ENCODE assay signal across 18 mouse cellular contexts in genomic region chr1:40235597-40236249, GRCm38 (mm10). TPM values are rescaled to one million over a fixed set of nuclear protein-coding genes. Genes with fewer than 3 reads are reported as not detected.
A peak's percentile ranks its signal among the peaks of the same experiment; 100 is the strongest.
DNase-seq lines count a peak whose midpoint lies in the region; ATAC-seq and TF ChIP-seq lines count a peak whose summit lies in the region.
"Had no signal": no experiment of that assay in that cellular context is flagged by ENCODE, and none has a peak within 500 bp of the region (broad histone marks: within the 10 kb centered on the region; RNA-seq: fewer than 3 reads in every experiment).

No protein-coding gene starts in this region.

- TF ChIP-seq CTCF in kidney, postnatal 0 days (IDR thresholded peaks at IDR 0.05; ENCODE audit: low read depth) = no peak
- TF ChIP-seq CTCF in stomach, postnatal 0 days (IDR thresholded peaks at IDR 0.05; ENCODE audit: low read depth) = no peak

- H3K4me3 ChIP-seq in embryonic facial prominence, embryonic 13.5 days = no peak overlapping the region
- H3K4me3 ChIP-seq in embryonic facial prominence, embryonic 10.5 days = no peak overlapping the region
- H3K4me3 ChIP-seq in kidney, postnatal 0 days (replicated peaks; ENCODE audit: low read depth, low read length) = no peak overlapping the region
- H3K4me3 ChIP-seq in lung, embryonic 15.5 days = no peak overlapping the region
- no peak overlapping the region for H3K4me3 ChIP-seq in stomach, postnatal 0 days (ENCODE audit: low read depth, low read length)
- H3K4me3 ChIP-seq: midbrain, embryonic 10.5 days; neural tube, embryonic 12.5 days had no signal

- peaks cover 20% of the 10 kb centered on the region for H3K4me1 ChIP-seq in embryonic facial prominence, embryonic 13.5 days
- H3K4me1 ChIP-seq in embryonic facial prominence, embryonic 10.5 days = peaks cover 29% of the 10 kb centered on the region
- peaks cover 15% of the 10 kb centered on the region for H3K4me1 ChIP-seq in kidney, postnatal 0 days (replicated peaks; ENCODE audit: insufficient read depth, low read length)
- peaks cover 33% of the 10 kb centered on the region for H3K4me1 ChIP-seq in lung, embryonic 15.5 days
- peaks cover 2% of the 10 kb centered on the region; the same call in 1 of the 2 replicates for H3K4me1 ChIP-seq in stomach, postnatal 0 days (replicated peaks; ENCODE audit: control insufficient read depth, insufficient read depth)
- H3K4me1 ChIP-seq: midbrain, embryonic 10.5 days; neural tube, embryonic 12.5 days had no signal

- no peak for TF ChIP-seq EP300 in stomach, postnatal 0 days (optimal IDR thresholded peaks at IDR 0.05)

- H3K27me3 ChIP-seq in embryonic facial prominence, embryonic 13.5 days = no peaks in the 10 kb centered on the region
- H3K27me3 ChIP-seq in embryonic facial prominence, embryonic 10.5 days (replicated peaks; ENCODE audit: low read depth, poor library complexity, severe bottlenecking) = no peaks in the 10 kb centered on the region
- H3K27me3 ChIP-seq in kidney, postnatal 0 days (ENCODE audit: insufficient read depth, low read length) = no peaks in the 10 kb centered on the region
- H3K27me3 ChIP-seq in lung, embryonic 15.5 days = no peaks in the 10 kb centered on the region
- H3K27me3 ChIP-seq in stomach, postnatal 0 days (ENCODE audit: control insufficient read depth, insufficient read depth, low read length) = no peaks in the 10 kb centered on the region
- H3K27me3 ChIP-seq: neural tube, embryonic 12.5 days had no signal

- WGBS in embryonic facial prominence, embryonic 13.5 days = 65% methylated on average over 5 of the region's 5 CpGs
- 85% methylated on average over 5 of the region's 5 CpGs for whole genome bisulfite sequencing in embryonic facial prominence, embryonic 10.5 days
- WGBS in kidney, postnatal 0 days = 71% methylated on average over 5 of the region's 5 CpGs
- 77% methylated on average over 5 of the region's 5 CpGs for WGBS in lung, embryonic 15.5 days
- 76% methylated on average over 5 of the region's 5 CpGs for WGBS in stomach, postnatal 0 days

- no peak for DNase-seq in embryonic facial prominence, embryonic 10.5 days (ENCODE audit: low spot score)
- peak; percentile 63 for DNase-seq in kidney, postnatal 0 days (ENCODE audit: low spot score)
- DNase-seq in kidney, adult 18-20 months = no peak
- no peak for DNase-seq in lung, adult 18-20 months
- no peak for DNase-seq in stomach, postnatal 0 days (ENCODE audit: low spot score)
- no peak for DNase-seq in embryo, embryonic 10.5 days (ENCODE audit: low spot score)
- DNase-seq: adrenal gland, postnatal 14 days; cerebellum, adult 8-10 months; gastrocnemius, postnatal 36 days; kidney, postnatal 10 days; lung, postnatal 36 days had no signal

- no peak for ATAC-seq in embryonic facial prominence, embryonic 13.5 days (ENCODE audit: insufficient number of reproducible peaks, insufficient read depth, low FRiP score, low TSS enrichment, low read depth)
- ATAC-seq in kidney, postnatal 0 days (replicated peaks; ENCODE audit: low FRiP score, low read depth) = no peak
- no peak for ATAC-seq in lung, embryonic 15.5 days (ENCODE audit: borderline replicate concordance, extremely low read depth, low FRiP score, low TSS enrichment)
- no peak for ATAC-seq in stomach, postnatal 0 days (ENCODE audit: low FRiP score, low TSS enrichment)
- ATAC-seq: hindbrain, postnatal 0 days had no signal

- no peaks in the 10 kb centered on the region for H3K9me3 ChIP-seq in embryonic facial prominence, embryonic 13.5 days
- no peaks in the 10 kb centered on the region for H3K9me3 ChIP-seq in embryonic facial prominence, embryonic 10.5 days
- no peaks in the 10 kb centered on the region for H3K9me3 ChIP-seq in kidney, postnatal 0 days (replicated peaks; ENCODE audit: low read length)
- no peaks in the 10 kb centered on the region for H3K9me3 ChIP-seq in lung, embryonic 15.5 days
- H3K9me3 ChIP-seq in stomach, postnatal 0 days (ENCODE audit: control insufficient read depth, low read length) = no peaks in the 10 kb centered on the region
- H3K9me3 ChIP-seq: midbrain, embryonic 10.5 days; neural tube, embryonic 12.5 days had no signal

- H3K9ac ChIP-seq in embryonic facial prominence, embryonic 13.5 days = no peak overlapping the region
- no peak overlapping the region for H3K9ac ChIP-seq in kidney, postnatal 0 days (ENCODE audit: low read depth, low read length)
- H3K9ac ChIP-seq in lung, embryonic 15.5 days = no peak overlapping the region
- no peak overlapping the region for H3K9ac ChIP-seq in stomach, postnatal 0 days (ENCODE audit: low read length)
- H3K9ac ChIP-seq: liver, embryonic 14.5 days; neural tube, embryonic 12.5 days had no signal

- H3K4me2 ChIP-seq in embryonic facial prominence, embryonic 13.5 days = no peak overlapping the region
- no peak overlapping the region for H3K4me2 ChIP-seq in kidney, postnatal 0 days (ENCODE audit: low read length)
- H3K4me2 ChIP-seq in lung, embryonic 15.5 days = no peak overlapping the region
- no peak overlapping the region for H3K4me2 ChIP-seq in stomach, postnatal 0 days (replicated peaks; ENCODE audit: low read depth)
- H3K4me2 ChIP-seq: heart, embryonic 11.5 days; neural tube, embryonic 12.5 days had no signal

- peak overlapping the region; percentile 34; the same call in 1 of the 2 replicates for H3K27ac ChIP-seq in embryonic facial prominence, embryonic 13.5 days
- no peak overlapping the region for H3K27ac ChIP-seq in embryonic facial prominence, embryonic 10.5 days (replicated peaks)
- H3K27ac ChIP-seq in kidney, postnatal 0 days = no peak overlapping the region
- 0 out of 2 replicates have a peak overlapping the region, but pooled peaks have one; percentile 6 for H3K27ac ChIP-seq in lung, embryonic 15.5 days
- H3K27ac ChIP-seq in stomach, postnatal 0 days (replicated peaks) = 0 out of 2 replicates have a peak overlapping the region, but pooled peaks have one; percentile 8
- H3K27ac ChIP-seq: hindbrain, postnatal 0 days; liver, embryonic 14.5 days; midbrain, embryonic 10.5 days; neural tube, embryonic 12.5 days had no signal

- no peaks in the 10 kb centered on the region for H3K36me3 ChIP-seq in embryonic facial prominence, embryonic 13.5 days
- H3K36me3 ChIP-seq in embryonic facial prominence, embryonic 10.5 days (replicated peaks) = no peaks in the 10 kb centered on the region
- H3K36me3 ChIP-seq in kidney, postnatal 0 days (ENCODE audit: insufficient read depth, low read length) = no peaks in the 10 kb centered on the region
- H3K36me3 ChIP-seq in lung, embryonic 15.5 days = no peaks in the 10 kb centered on the region
- H3K36me3 ChIP-seq in stomach, postnatal 0 days (ENCODE audit: control insufficient read depth, insufficient read depth, low read length) = no peaks in the 10 kb centered on the region
- H3K36me3 ChIP-seq: midbrain, embryonic 10.5 days; neural tube, embryonic 12.5 days had no signal

RNA-seq across cellular contexts. Expression of gene Il1r1, which starts 10.8 kb away (rescaled TPM):
- 6.7 and 7.2 TPM in 2 replicates for polyA plus RNA-seq in embryonic facial prominence, embryonic 13.5 days (2015; fragmentation: Nextera tagmentation; extraction: Ambion mirVana)
- 0.45 and 0.62 TPM in 2 replicates for polyA plus RNA-seq in embryonic facial prominence, embryonic 10.5 days (2016; fragmentation: Nextera tagmentation; extraction: Ambion mirVana)
- 5.6 and 6.1 TPM in 2 replicates for polyA plus RNA-seq in kidney, postnatal 0 days (2015; fragmentation: Nextera tagmentation; extraction: Ambion mirVana)
- polyA plus RNA-seq in lung, embryonic 15.5 days (2015; fragmentation: Nextera tagmentation; extraction: Ambion mirVana) = 9.7 and 10.9 TPM in 2 replicates
- polyA plus RNA-seq in stomach, postnatal 0 days (2015; fragmentation: Nextera tagmentation; extraction: Ambion mirVana) = 7.3 TPM in 2 replicates

Comparison
In these comparisons a context has a peak if more than half of its experiments do, and no peak if none do; other contexts are left out.
1. H3K27ac ChIP-seq: peak in embryonic facial prominence, embryonic 13.5 days (single experiment), lung, embryonic 15.5 days (single experiment) and stomach, postnatal 0 days (single experiment); none in embryonic facial prominence, embryonic 10.5 days (single experiment) and kidney, postnatal 0 days (single experiment).